Mouse (Mus musculus): ENCODE data around the gene Polr2i. TPM values are rescaled to one million over a fixed set of nuclear protein-coding genes. Genes with fewer than 3 reads are reported as not detected.
A peak's percentile ranks its signal among the peaks of the same experiment; 100 is the strongest.
"Not testable (repeated sequence)": the region's sequence is repeated elsewhere in the genome, so short reads cannot be mapped to it uniquely, and the experiment has no call there.

Gene Polr2i
- total RNA-seq (2021) = 10 to 100 TPM; 53.9 to 58.8 TPM
- long read RNA-seq, experiment 1, transcript Polr2i-201 (6 exons, 819 nt) = major isoform, 52 of 80 reads
- long read RNA-seq, experiment 1, transcript Polr2i-202 (5 exons, 508 nt) = minor isoform, 18 of 80 reads
- long read RNA-seq, experiment 1, partial matches to known transcripts = 0 of 80 reads
- long read RNA-seq, experiment 1, other reads (novel, unspliced or antisense) = 1 of 80 reads
- long read RNA-seq, experiment 2, transcript Polr2i-201 (6 exons, 819 nt) = major isoform, 51 of 78 reads
- long read RNA-seq, experiment 2, transcript Polr2i-202 (5 exons, 508 nt) = minor isoform, 18 of 78 reads
- long read RNA-seq, experiment 2, partial matches to known transcripts = 2 of 78 reads
- long read RNA-seq, experiment 2, other reads (novel, unspliced or antisense) = 2 of 78 reads

GRCm38 (mm10) chr7:30231669-30232454 is at the start of gene Polr2i, which contains the start of gene Tbcb:
Gene Polr2i, plus strand, starts transcription at chr7:30231948.
Gene Tbcb, minus strand, starts transcription at chr7:30232272.
- DNase-seq = peak; percentile 96 to 98
- intact Hi-C loops (cut with DNase I) = loop anchor here (2.0 kb wide), 1 partner anchor 47 kb away; no protein-coding TSS in a partner anchor

- intact Hi-C loops (cut with DNase I) = loop anchor here (5.0 kb wide), 1 partner anchor 34 kb away; no protein-coding TSS in a partner anchor
- not testable (repeated sequence) for DNase-seq
These were observed 48.6 kb upstream of the Polr2i start for GRCm38 (mm10) chr7:30183189-30183588.

- intact Hi-C loops (cut with DNase I) = loop anchor here (2.0 to 5.0 kb wide), 2 partner anchors 15 to 33 kb away; partner anchors contain the start of gene Capns1
- peak; percentile 85 to 90 for DNase-seq
These were observed 47.9 kb upstream of the Polr2i start, which contains the start of gene Cox7a1 for GRCm38 (mm10) chr7:30183879-30184289. Gene Cox7a1, plus strand, starts transcription at chr7:30184144.

GRCm38 (mm10) chr7:30184641-30185348 is 47.0 kb upstream of the Polr2i start:
- intact Hi-C loops (cut with DNase I) = loop anchor here (2.0 to 5.0 kb wide), 2 partner anchors 14 to 33 kb away; partner anchors contain the start of gene Capns1
- no peak for DNase-seq

- intact Hi-C loops (cut with DNase I) = no loop called here
- no peak for DNase-seq
These were observed 43.2 kb upstream of the Polr2i start for GRCm38 (mm10) chr7:30188344-30189115.

GRCm38 (mm10) chr7:30189116-30189491 is 42.6 kb upstream of the Polr2i start:
- intact Hi-C loops (cut with DNase I) = no loop called here

GRCm38 (mm10) chr7:30192088-30192487 is 39.7 kb upstream of the Polr2i start:
- DNase-seq = no peak
- intact Hi-C loops (cut with DNase I) = loop anchor here (10.0 kb wide), 1 partner anchor 677 kb away; the partner anchor contains the start of gene Sipa1l3

More at GRCm38 (mm10) chr7:30189116-30189491, 42.6 kb upstream of the Polr2i start:
- DNase-seq = no peak

GRCm38 (mm10) chr7:30193013-30193412 is 38.7 kb upstream of the Polr2i start:
- peak in 1 of 2 experiments; percentile 23 for DNase-seq
- intact Hi-C loops (cut with DNase I) = loop anchor here (10.0 kb wide), 1 partner anchor 678 kb away; the partner anchor contains the start of gene Sipa1l3

GRCm38 (mm10) chr7:30193581-30194100 is 38.1 kb upstream of the Polr2i start:
- intact Hi-C loops (cut with DNase I) = loop anchor here (10.0 kb wide), 1 partner anchor 679 kb away; the partner anchor contains the start of gene Sipa1l3
- peak; percentile 61 to 70 for DNase-seq

GRCm38 (mm10) chr7:30194101-30194831 is 37.5 kb upstream of the Polr2i start:
- peak in 1 of 2 experiments; percentile 49 for DNase-seq
- intact Hi-C loops (cut with DNase I) = loop anchor here (10.0 kb wide), 1 partner anchor 679 kb away; the partner anchor contains the start of gene Sipa1l3

- DNase-seq = peak; percentile 88 to 95
- intact Hi-C loops (cut with DNase I) = loop anchor here (10.0 kb wide), 1 partner anchor 680 kb away; the partner anchor contains the start of gene Sipa1l3
These were observed 36.9 kb upstream of the Polr2i start for GRCm38 (mm10) chr7:30194884-30195283.

GRCm38 (mm10) chr7:30195461-30195860 is 36.3 kb upstream of the Polr2i start:
- DNase-seq = no peak
- intact Hi-C loops (cut with DNase I) = loop anchor here (10.0 kb wide), 1 partner anchor 681 kb away; the partner anchor contains the start of gene Sipa1l3

GRCm38 (mm10) chr7:30196171-30196570 is 35.6 kb upstream of the Polr2i start:
- intact Hi-C loops (cut with DNase I) = loop anchor here (10.0 kb wide), 1 partner anchor 681 kb away; the partner anchor contains the start of gene Sipa1l3
- DNase-seq = no peak

GRCm38 (mm10) chr7:30197592-30198129 is 34.1 kb upstream of the Polr2i start:
- DNase-seq = no peak
- intact Hi-C loops (cut with DNase I) = loop anchor here (2.0 to 10.0 kb wide), 2 partner anchors 13 to 683 kb away; partner anchors contain the start of genes Cox7a1 and Sipa1l3

GRCm38 (mm10) chr7:30198481-30198971 is 33.2 kb upstream of the Polr2i start, which contains the start of gene Capns1:
Gene Capns1, minus strand, starts transcription at chr7:30198811.
- intact Hi-C loops (cut with DNase I) = loop anchor here (2.0 to 10.0 kb wide), 2 partner anchors 14 to 684 kb away; partner anchors contain the start of genes Cox7a1 and Sipa1l3
- no peak for DNase-seq

GRCm38 (mm10) chr7:30199498-30200139 is 32.1 kb upstream of the Polr2i start:
- no peak for DNase-seq
- intact Hi-C loops (cut with DNase I) = loop anchor here (2.0 to 10.0 kb wide), 2 partner anchors 15 to 685 kb away; partner anchors contain the start of genes Cox7a1 and Sipa1l3

Data from gastrocnemius, postnatal 36 days (tissue).